Mouse (Mus musculus): Measurements from ENCODE around the gene Slc25a18.
"Not testable (repeated sequence)": the region's sequence is repeated elsewhere in the genome, so short reads cannot be mapped to it uniquely, and the experiment has no call there.

The Slc25a18 gene

GRCm38 (mm10) chr6:120798905-120799304, 25.5 kb downstream of the Slc25a18 start:
- DNase-seq = no peak

DNA sequence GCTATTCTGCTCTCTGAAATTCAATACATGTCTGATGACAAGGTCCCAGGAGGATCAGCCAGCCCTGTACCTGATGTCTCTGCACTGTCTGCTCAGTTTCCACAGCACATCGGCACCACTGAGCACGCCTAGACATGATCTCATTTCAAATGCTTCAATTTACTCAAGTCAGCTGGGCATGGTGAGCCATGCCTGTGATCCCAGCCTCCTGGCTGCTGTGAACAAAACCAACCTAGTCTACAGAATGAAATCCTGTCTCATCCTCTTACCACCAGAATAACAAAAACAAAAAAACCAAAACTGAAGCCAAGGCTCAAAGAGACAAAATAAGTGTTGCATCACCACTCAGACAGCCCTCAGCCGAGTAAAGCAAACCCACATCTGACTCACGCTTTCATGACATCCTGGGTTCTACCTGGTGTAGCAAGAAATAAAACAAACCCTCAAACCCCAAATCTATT, 26.2 kb downstream of the Slc25a18 start:
- no peak for DNase-seq

DNA sequence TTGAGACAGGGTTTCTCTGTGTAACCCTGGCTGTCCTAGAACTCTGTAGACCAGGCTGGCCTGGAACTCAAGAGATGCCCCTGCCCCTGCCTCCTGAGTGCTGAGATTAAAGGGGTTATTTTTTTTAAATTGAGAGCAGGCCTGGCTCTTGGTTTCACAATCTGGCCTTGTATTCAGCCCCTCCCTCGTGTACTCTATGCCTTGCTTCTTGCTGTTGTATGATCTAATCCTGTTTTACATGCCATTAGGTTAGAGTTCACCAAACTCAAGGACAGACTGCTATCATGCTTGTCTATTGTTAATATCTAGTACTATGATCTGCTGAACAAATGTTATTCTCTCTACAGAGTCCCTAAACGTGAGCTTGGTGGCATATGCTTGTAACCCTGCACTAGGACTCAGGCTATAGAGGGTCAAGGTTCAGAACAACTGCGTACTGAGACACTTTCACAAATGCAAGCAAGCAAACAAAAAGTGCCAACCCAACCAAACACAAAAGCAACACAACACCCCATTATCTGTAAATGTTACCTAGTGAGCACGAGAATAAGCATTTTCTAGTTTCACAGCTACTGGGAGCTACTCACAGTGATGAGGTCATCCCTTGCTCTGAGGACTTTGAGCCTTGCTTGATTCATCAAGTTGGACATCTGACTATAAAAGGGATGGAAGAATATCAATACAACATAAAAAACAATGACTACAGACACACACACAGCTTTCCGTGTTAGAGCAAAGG, 33.8 kb downstream of the Slc25a18 start:
- no peak for DNase-seq

- no peak for DNase-seq
Observed at GRCm38 (mm10) chr6:120807738-120808081, 34.3 kb downstream of the Slc25a18 start.

GRCm38 (mm10) chr6:120811999-120812398, 38.6 kb downstream of the Slc25a18 start:
- not testable (repeated sequence) for DNase-seq

- peak; percentile 22 for DNase-seq
Observed at GRCm38 (mm10) chr6:120819294-120819693, 45.9 kb downstream of the Slc25a18 start.

DNA sequence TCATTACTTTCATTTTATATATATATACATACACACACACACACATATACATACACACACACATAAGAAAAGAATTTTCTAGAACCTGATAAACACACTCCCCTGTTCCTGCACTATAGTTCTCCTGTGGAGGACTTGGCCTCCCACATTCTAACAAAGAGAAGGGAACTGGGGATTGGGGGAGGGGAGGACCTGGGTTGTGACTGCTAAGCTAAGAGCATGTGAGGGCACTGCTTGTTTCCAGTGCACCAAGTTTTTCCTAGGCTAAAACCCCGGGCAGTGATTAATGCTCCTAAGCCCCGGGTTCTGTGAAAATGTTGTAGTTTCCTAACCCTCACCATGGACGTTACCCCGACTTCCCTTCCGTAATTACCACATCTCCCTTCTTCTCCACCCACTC, 46.8 kb downstream of the Slc25a18 start:
- DNase-seq = peak; percentile 45

GRCm38 (mm10) chr6:120820941-120821340, 47.6 kb downstream of the Slc25a18 start:
- no peak for DNase-seq

DNA sequence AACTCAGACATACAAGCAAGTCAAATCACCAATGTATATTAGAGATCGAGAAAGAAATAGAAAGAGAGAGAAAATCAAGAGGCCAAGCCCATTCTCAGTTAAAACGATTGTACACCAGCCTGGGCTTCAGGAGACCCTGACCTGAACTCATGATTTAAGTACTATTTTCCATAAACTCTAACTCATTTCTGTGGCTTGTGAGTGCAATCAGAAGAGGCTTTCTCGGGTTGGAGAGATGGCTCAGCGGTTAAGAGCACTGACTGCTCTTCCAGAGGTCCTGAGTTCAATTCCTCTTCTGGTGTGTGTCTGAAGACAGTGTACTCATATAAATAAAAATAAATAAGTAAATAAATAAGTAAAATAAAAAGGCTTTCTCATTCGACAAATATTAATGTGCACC, 48.3 kb downstream of the Slc25a18 start:
- no peak for DNase-seq

- DNase-seq = peak; percentile 94
Observed at GRCm38 (mm10) chr6:120822307-120822928, 49.0 kb downstream of the Slc25a18 start, which contains the start of gene Atp6v1e1. Gene Atp6v1e1, minus strand, starts transcription at chr6:120822793.

DNA sequence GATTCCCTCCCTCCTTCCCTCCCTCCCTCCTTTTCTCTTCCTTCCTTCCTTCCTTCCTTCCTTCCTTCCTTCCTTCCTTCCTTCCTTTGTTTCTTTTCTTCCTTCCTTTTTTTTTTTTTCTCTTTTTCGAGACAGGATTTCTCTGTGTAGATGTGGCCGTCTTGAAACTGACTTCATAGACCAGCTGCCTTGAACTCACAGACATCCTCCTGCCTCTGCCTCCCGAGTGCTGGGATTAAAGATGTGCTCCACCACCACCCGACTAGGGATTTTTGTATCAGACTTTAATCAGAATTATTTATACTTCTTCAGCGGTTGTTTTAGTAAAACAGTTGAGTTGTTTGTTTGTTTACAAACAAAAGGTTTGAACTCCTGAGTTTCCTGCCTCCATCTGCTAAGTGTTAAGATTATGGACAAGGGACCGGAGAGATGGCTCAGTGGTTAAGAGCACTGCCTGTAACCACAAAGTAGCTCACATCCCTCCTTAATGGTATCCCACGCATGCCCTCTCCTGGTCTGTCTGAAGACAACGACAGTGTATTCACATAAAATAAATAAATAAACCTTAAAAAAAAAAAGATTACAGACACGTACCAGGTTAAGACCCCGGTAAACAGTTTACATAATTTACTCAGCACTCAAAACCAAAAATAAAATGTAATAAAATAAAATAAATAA, 49.7 kb downstream of the Slc25a18 start:
- no peak for DNase-seq

DNA sequence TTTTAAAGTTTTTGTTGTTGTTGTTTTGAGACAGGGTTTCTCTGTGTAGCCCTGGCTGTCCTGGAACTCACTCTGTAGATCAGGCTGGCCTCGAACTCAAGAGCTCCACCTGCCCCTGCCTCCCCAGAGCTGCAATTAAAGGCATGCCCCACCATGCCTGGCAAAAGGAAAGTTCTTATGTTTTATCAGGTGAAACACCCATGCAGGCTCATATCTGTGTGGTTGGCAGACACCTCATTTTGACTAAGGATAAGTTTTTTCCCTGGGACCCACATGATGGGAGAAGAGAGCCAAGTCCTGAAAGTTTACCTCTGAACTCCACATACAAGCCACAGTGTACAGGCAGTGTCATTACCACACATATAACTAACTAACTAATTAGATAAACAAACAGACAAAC, 56.7 kb downstream of the Slc25a18 start:
- no peak for DNase-seq

- no peak for DNase-seq
Observed at GRCm38 (mm10) chr6:120830866-120831608, 57.7 kb downstream of the Slc25a18 start.

DNA sequence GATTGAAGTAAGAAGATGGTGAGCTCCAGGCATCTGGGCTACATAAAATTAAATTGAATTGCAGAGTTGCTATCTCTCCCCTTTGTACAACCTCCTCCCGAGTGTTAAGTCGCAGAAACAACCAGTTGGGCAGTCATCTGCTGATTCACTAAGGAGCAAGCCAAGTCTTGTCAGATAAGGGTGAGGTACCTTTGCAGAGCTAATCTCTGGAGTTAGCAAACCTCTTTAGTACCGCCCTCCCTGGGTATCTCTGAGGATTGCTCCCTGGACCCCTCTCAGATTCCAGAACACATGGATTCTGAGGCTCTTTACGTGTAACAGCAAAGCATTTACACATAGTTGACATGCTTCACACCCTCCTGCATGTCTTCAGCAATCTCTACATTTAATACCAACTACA, 58.7 kb downstream of the Slc25a18 start:
- DNase-seq = no peak

DNA sequence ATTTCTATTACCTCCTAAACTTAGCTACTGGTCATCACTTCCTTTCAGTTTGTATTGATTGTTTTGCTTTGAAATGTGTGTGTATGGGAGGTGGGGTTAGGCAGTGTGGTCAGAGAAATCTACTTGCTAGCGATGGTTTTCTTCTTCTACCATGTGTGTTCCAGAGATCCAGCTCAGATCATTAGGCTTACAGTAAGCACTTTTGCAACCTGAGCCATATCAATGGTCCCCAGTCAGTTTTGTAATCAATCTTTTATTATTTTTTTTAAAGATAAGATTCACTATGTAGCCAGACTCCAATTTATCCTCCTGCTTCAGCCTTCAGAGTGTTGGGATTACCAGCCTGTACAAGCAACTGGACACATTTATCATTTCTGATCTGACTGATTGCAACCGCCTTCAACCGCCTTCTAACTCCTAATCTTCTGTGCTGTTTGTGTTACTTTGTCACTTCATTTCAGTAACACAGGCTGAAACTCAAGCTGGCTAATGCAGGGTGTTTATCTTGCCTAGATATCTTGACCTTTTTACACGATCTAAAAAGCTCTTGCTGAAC, 61.5 kb downstream of the Slc25a18 start:
- no peak for DNase-seq

DNA sequence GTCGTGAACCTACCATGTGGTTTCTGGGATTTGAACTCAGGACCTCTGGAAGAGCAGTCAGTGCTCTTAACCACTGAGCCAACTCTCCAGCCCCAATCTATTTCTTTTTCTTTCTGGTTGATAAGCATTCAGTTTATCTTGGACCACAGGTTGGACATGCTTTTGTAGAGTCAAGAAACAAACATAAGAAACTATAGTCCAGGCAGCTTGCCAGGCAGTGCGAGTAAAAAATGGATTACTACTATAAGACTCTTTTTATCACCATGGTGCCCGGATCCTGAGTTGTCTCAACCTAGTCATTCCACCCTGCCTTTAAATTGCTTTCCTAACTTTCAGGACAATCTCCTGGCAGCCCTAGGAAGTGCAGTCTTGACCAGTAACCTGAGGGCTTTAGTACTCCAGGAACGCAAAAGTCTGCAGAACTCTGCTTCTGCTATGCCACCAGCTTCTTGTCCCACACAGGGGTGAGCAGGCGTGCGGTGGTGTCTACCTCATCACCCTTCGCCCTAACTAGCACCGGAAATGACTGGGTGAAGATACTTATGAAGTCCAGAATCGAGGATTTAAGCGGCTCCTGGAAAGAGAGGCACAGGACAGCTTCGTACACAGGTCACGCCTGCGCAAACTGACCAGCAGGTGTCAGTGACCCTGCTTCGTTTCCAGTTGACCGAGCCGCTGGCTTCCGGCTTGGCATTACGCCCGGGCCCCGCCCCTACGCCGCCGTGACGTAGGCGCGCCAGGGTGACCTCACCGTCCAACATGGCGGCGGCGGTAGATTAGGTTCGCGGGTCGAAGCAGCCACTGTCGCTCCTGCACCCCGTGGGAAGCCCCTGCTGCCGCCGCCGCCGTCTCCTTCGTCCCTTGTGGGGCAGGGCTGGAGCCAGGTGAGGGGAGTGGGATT, 62.3 kb downstream of the Slc25a18 start, which contains the start of gene Bcl2l13:
Gene Bcl2l13 (plus strand): TSS at position 739 of the 901 bp plus-strand sequence.
- peak; percentile 98 for DNase-seq

- DNase-seq = peak; percentile 64
Observed at GRCm38 (mm10) chr6:120836389-120837151, 63.2 kb downstream of the Slc25a18 start.

DNA sequence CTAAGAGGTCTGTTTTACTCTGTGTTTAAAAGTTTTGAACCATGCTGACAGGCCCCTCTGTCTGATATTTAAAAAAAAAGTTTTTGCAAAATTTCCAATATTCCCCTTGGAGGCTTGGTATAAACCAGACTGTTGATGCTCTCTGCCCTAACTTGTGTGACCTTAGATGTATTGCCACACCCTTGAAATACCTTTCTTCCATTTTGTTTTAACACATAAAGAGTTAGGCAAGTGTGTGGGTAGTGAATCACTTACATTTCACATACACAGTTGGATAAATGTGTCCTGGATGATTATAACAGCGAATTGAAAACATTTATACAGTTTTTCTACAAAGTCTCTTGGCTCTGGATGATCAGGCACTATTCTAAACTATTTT, 63.8 kb downstream of the Slc25a18 start:
- DNase-seq = no peak

- no peak for DNase-seq
Observed at GRCm38 (mm10) chr6:120840258-120840657, 66.9 kb downstream of the Slc25a18 start.

DNA sequence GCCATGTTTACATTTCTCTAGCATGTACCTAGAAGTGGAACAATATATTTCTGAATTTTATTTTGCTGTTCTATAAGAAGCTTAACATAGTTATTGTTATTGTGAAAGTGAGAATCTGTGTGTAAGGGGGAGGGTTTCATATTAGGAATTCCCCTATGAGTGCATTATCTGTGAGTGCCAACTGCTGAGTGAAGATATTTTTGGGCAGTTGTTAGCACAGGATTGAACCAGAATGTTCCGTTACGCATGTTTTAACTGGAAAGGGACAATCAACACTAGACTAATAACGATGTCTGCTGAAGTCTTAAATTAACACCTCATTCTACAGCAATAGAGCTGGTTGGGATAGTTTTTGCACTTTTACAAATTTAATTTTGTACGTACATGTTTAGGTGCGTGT, 68.4 kb downstream of the Slc25a18 start:
- no peak for DNase-seq
